Mouse (Mus musculus) megakaryocyte progenitor cell, adult 5-6 weeks (primary cell): ENCODE data around the gene Gm20219. TPM values are rescaled to one million over a fixed set of nuclear protein-coding genes. Genes with fewer than 3 reads are reported as not detected.
"Not testable (repeated sequence)": the region's sequence is repeated elsewhere in the genome, so short reads cannot be mapped to it uniquely, and the experiment has no call there.

Experiments
- ATAC-seq: replicated peaks from 2 replicates; pipeline ENCODE4 v1.8.0; 2016; ENCODE audit warnings: mild to moderate bottlenecking, moderate TSS enrichment, inconsistent platforms; ENCODE audit not compliant: poor library complexity
- total RNA-seq, 2 experiments: library from RNA; stranded (forward) in 1 of 2; stranded (reverse) in 1 of 2; fragments of 157-497, 149-512 nt in 1 of 2; fragments of 200-1000 nt in 1 of 2; gene quantifications; 2 replicates each; pipeline versions ENCODE4 v1.2.3 to v1.2.4; 2015 to 2017

Gene Gm20219
- total RNA-seq, 2 experiments from 2014 or later: 0.25 TPM; not detected in 1

GRCm38 (mm10) chr17:56514916-56515315, 39.3 kb downstream of the Gm20219 start:
- ATAC-seq: no peak

GRCm38 (mm10) chr17:56514330-56514729, 39.9 kb downstream of the Gm20219 start:
- no peak for ATAC-seq

DNA sequence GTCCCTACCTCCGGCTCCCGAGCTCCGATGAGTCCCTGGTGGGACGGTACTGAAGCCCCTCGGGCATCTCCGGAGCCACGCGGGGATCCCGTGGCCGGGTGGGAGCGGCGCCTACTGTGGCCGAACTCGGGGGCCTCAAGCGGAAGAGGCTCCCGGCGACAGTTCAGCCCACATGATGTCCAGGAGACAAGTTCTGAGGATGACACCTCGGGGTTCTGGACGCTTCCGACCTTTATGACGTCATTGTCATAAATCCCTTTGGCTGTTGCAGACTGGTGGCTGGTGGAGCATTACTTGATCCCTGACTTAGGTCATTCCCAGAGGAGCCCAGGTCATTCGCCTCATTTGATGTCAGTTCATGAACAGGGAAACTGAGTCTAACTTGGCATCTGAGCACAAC, 41.9 kb downstream of the Gm20219 start, which contains the start of gene Znrf4:
Gene Znrf4, minus strand, starts transcription at position 122 of the 400 bp plus-strand sequence.
- ATAC-seq: no peak

- ATAC-seq: no peak
These were observed 42.5 kb downstream of the Gm20219 start for GRCm38 (mm10) chr17:56511707-56512090.

DNA sequence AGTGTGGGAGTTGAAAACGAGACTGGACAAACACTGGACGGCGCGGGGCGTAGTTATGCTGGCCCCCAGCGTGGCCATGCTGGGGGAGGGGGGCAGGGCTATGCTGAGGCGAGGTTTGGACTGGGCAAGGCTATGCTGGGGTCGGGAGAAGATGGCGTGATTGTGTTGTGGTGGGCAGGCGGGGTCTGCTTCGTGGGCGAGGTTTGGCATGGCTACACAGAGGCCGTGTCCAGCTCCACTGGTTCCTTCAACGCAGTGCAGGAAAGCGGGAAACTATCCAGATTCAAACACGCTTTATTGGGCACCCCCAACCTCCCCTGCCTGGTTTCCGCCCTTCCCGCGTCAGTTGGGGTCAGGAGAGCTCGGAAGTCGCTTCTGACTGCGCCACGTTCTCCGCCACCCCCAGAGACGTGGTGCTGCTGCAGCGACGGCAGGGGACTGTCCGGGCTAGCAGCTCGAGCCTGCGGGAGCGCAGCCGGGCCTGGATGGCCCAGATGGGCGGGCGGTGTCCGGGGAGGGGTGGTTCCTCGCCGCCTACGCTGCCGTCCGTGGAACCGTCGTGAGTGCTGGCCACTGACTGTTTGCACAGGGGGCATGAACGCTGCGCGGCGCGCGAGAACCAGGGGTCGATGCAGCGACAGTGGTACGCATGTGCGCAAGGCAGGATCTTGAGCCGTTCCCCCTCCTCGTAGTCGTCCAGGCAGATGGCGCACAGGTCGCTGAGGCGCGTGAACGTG, 43.0 kb downstream of the Gm20219 start:
- ATAC-seq: no peak

- ATAC-seq: no peak
These were observed 43.7 kb downstream of the Gm20219 start for GRCm38 (mm10) chr17:56510473-56510969.

DNA sequence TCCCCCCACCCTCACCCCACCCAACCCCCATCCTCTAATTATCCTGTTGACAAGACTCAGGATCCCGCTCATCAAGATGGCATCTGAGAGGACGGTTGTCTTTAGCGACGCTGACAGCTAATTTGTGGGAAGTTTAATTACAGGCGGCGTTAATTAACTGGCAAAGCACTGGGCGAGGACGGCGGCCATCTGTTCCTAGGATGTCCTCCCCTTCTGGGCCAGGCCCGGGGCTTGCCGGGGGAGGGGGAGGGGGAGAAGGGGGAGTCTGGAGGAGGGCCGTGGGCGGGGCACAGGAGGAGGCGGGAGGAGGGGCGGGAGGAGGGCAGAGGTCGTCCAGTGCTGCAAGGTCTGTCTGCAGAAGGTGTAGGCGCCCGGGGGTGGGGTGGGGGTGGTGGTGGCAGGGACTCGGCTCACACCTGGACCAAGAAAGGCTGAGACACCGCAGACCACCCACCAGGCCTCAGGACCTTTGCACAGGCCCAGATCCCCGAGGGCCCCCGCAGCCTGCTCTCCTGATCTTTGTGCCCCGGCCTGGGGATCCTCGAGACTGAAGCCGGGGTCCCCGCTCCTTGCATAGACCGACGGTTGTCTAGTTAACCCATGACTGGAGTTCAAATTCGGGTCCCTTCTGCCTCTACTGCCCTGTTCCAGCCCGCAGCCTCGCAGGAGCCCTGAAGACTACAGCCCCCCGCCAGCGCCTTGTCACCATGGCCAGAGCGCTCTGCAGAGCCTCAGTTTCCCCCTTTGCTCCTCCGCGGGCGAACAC, 44.3 kb downstream of the Gm20219 start:
- ATAC-seq: no peak

DNA sequence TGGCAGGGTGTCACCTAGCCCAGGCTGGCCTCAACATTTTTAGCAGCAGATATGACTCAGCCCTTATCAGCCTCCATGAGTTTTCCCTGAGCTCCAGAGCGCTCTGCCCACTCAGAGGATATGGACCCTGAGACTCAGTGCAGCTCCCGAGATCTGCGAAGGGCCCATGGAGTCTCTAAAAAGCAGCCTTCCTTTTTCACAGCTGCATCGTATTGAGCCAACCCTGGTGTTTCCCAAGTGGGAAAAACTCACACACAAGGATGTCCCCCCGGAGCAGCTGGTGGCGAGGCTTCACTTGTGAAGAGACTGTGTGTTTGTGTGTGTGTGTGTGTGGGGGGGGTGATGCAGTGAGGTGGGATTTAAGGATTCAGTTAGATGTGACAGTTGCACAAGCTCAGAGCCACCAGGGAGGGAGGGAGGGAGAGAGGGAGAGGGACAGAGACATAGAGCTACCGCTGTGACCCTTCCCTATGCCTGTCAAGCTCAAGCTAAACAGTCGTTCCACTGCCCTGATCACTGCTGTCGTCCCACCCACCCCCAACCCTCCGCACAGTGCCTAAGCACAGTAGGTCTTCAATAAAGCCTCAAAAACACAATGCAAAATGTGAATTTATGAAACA, 45.1 kb downstream of the Gm20219 start:
- no peak for ATAC-seq

- ATAC-seq: peak; percentile 88
These were observed 46.8 kb downstream of the Gm20219 start for GRCm38 (mm10) chr17:56507161-56508068.

DNA sequence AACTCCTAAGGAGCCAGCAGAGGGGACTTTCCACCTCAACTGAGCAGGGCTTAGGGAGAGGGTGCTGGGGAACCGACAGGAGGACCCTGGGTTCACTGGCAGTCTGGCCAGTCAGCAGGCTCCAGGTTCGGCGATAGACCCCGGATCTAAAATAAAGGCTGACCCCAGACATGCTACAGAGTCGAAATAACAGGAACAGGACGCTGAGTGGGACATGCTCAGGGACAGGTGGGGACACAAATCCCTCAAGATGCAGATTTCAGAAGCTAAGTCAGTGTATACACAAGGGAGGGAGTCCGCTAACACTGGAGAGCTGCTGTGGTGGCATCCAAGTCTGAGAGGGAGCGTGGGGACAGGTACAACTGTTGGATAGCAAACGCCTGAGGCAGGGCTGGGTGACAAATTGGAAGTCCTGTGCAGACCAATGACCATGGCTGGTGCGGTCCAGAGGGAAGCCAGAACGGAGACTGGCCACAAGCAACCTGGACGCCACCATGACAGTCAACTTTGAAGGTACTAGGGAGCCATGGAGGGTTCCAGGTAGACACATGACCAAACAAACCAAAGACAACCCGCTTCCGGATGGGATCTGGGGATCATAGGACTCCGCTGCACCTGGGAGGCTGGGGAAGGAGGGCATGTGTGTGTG, 47.6 kb downstream of the Gm20219 start:
- no peak for ATAC-seq

DNA sequence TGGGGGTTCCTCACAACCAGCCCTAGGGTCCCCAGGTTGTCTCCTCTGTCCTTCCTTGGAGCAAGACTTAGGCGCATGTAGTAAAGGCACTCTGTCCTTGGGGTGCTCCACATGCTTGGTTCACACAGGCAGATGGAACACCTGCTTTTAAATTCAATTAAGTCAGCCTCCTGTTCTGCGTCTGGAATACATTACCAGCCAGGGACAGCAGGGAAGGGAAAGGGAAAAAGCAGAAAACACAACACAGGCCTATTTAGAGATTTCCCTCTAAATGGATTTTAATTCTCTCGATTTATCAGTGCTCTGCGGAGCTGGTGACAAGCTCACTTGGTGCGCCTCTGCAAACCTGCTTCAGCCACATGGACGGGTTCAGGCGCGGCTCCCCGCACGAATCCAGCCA, 48.8 kb downstream of the Gm20219 start:
- no peak for ATAC-seq

DNA sequence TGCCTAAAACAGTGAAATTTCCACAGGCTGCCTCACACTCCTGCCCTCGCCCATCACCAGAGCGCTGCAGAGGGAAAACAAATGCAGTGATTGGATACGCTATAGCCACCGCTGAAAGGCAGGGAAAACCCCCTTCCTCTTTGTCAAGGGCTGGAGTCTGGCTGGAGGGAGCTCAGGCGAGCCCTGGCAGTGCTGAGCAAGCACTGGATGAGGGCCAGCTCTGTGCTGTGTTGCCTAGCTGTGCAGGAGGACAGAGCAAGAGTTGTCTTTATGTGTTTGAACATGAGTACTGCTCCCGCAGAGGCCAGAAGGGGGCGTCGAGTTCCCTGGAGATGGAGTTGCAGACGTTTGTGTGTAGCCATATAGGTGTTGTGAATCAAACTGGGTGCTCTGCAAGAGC, 51.7 kb downstream of the Gm20219 start:
- no peak for ATAC-seq

DNA sequence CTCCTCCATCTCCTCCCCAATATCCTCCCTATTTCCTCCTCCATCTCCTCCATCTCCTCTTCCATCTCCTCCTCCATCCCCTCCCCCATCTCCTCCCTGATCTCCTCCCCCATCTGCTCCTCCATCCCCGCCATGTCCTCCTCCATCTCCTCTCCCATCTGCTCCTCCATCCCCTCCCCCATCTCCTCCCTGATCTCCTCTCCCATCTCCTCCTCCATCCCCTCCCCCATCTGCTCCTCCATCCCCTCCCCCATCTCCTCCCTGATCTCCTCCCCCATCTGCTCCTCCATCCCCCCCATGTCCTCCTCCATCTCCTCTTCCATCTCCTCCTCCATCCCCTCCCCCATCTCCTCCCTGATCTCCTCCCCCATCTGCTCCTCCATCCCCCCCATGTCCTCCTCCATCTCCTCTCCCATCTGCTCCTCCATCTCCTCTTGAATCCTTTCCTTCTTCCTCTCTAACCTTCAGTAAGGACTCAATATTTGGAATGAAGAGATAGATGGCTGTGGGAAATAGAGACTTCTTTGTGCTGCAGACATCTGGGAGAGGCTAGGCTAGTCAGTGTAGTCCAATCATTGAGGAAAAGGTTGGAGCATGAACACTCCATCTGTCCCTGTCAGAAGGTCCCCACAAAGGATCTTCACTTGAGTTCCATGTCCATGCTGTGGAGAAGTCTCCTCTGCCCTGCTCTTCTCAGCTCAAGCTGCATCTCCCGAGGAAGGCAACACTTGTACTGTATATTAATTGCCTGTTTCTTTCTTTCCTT, 52.4 kb downstream of the Gm20219 start:
- ATAC-seq: not testable (repeated sequence)

Other genes starting within 250 kb of the Gm20219 start
- gene Kdm4b, start 228.3 kb downstream of the Gm20219 start, total RNA-seq (2015): 6.7 and 8.5 TPM in 2 replicates
- 5.9 and 7.3 TPM in 2 replicates for gene Kdm4b, start 228.3 kb downstream of the Gm20219 start, total RNA-seq (2017)
- 35.9 and 39.7 TPM in 2 replicates for gene Ptprs, start 77.9 kb downstream of the Gm20219 start, total RNA-seq (2015)
- 35.3 and 38.5 TPM in 2 replicates for gene Ptprs, start 77.9 kb downstream of the Gm20219 start, total RNA-seq (2017)
- gene Znrf4, start 42.0 kb downstream of the Gm20219 start, total RNA-seq (2015): not detected in 2 replicates
- not detected in 2 replicates for gene Znrf4, start 42.0 kb downstream of the Gm20219 start, total RNA-seq (2017)
- gene Safb2, start 30.2 kb upstream of the Gm20219 start, total RNA-seq (2015): 56.2 and 63.8 TPM in 2 replicates
- gene Safb2, start 30.2 kb upstream of the Gm20219 start, total RNA-seq (2017): 70.3 and 120 TPM in 2 replicates
- gene Safb, start 30.4 kb upstream of the Gm20219 start, total RNA-seq (2015): 58.8 and 59.6 TPM in 2 replicates
- 79.6 and 88.1 TPM in 2 replicates for gene Safb, start 30.4 kb upstream of the Gm20219 start, total RNA-seq (2017)
- 93.3 and 94.0 TPM in 2 replicates for gene 2410015M20Rik, start 55.4 kb upstream of the Gm20219 start, total RNA-seq (2015)
- gene 2410015M20Rik, start 55.4 kb upstream of the Gm20219 start, total RNA-seq (2017): 93.3 and 99.4 TPM in 2 replicates
- gene Rpl36, start 59.0 kb upstream of the Gm20219 start, total RNA-seq (2015): 1,504 and 1,580 TPM in 2 replicates
- 2,239 and 2,669 TPM in 2 replicates for gene Rpl36, start 59.0 kb upstream of the Gm20219 start, total RNA-seq (2017)
- 19.4 and 23.1 TPM in 2 replicates for gene Lonp1, start 72.5 kb upstream of the Gm20219 start, total RNA-seq (2015)
- 68.8 and 83.6 TPM in 2 replicates for gene Lonp1, start 72.5 kb upstream of the Gm20219 start, total RNA-seq (2017)
- 1.1 TPM in 1 of 2 replicates, not detected in the other for gene Catsperd, start 73.8 kb upstream of the Gm20219 start, total RNA-seq (2015)
- gene Catsperd, start 73.8 kb upstream of the Gm20219 start, total RNA-seq (2017): 0.17 and 0.51 TPM in 2 replicates
- gene Ranbp3, start 118.9 kb upstream of the Gm20219 start, total RNA-seq (2015): 24.8 and 34.3 TPM in 2 replicates
- gene Ranbp3, start 118.9 kb upstream of the Gm20219 start, total RNA-seq (2017): 63.3 and 72.8 TPM in 2 replicates
- gene Ndufa11, start 163.4 kb upstream of the Gm20219 start, total RNA-seq (2015): 102 and 151 TPM in 2 replicates
- 92.1 and 131 TPM in 2 replicates for gene Ndufa11, start 163.4 kb upstream of the Gm20219 start, total RNA-seq (2017)
- 8.5 and 12.5 TPM in 2 replicates for gene Vmac, start 163.6 kb upstream of the Gm20219 start, total RNA-seq (2015)
- gene Vmac, start 163.6 kb upstream of the Gm20219 start, total RNA-seq (2017): 4.2 and 6.5 TPM in 2 replicates
- not detected in 2 replicates for gene Nrtn, start 203.1 kb upstream of the Gm20219 start, total RNA-seq (2015)
- gene Nrtn, start 203.1 kb upstream of the Gm20219 start, total RNA-seq (2017): not detected in 2 replicates
- 11.2 and 11.7 TPM in 2 replicates for gene Dus3l, start 210.4 kb upstream of the Gm20219 start, total RNA-seq (2015)
- gene Dus3l, start 210.4 kb upstream of the Gm20219 start, total RNA-seq (2017): 19.2 and 20.4 TPM in 2 replicates
- gene Prr22, start 215.9 kb upstream of the Gm20219 start, total RNA-seq (2015): 2.0 and 3.2 TPM in 2 replicates
- 0.92 and 1.6 TPM in 2 replicates for gene Prr22, start 215.9 kb upstream of the Gm20219 start, total RNA-seq (2017)